Mouse (Mus musculus) embryonic facial prominence, embryonic 10.5 days (tissue): Measurements from ENCODE around the gene Adamtsl4. TPM values are rescaled to one million over a fixed set of nuclear protein-coding genes. Genes with fewer than 3 reads are reported as not detected.

Experiments
- DNase-seq: peaks from one replicate; pipeline ENCODE4 v3.0.0-alpha.2; 2017; ENCODE audit warnings: low spot score
- H3K27ac ChIP-seq: fragments of 300-500 bp; sonication (generic); replicated peaks from 2 replicates; pipeline ENCODE4 v1.5.1; 2016; ENCODE audit warnings: mild to moderate bottlenecking
- H3K27me3 ChIP-seq: fragments of 300-500 bp; sonication (generic); replicated peaks from 2 replicates; pipeline ENCODE4 v1.6.1; 2016; ENCODE audit warnings: low read depth, mild to moderate bottlenecking; ENCODE audit not compliant: poor library complexity, severe bottlenecking
- H3K36me3 ChIP-seq: fragments of 300-500 bp; sonication (generic); replicated peaks from 2 replicates; pipeline ENCODE4 v1.6.1; 2016; ENCODE audit warnings: mild to moderate bottlenecking, moderate library complexity
- H3K4me1 ChIP-seq: fragments of 300-500 bp; sonication (generic); 2 replicates; pipeline ENCODE4 v1.6.1; 2016
- H3K4me3 ChIP-seq: fragments of 300-500 bp; sonication (generic); 2 replicates; pipeline ENCODE4 v1.5.1; 2016; ENCODE audit warnings: mild to moderate bottlenecking, moderate library complexity
- H3K9me3 ChIP-seq: fragments of 300-500 bp; sonication (generic); 2 replicates; pipeline ENCODE4 v1.6.1; 2016; ENCODE audit warnings: mild to moderate bottlenecking
- WGBS: fragments of 180-500 bp; shearing (Covaris S2); methylation state at CpG from one replicate; pipeline ENCODE4 v1.1.7; 2016; 5-methylcytosine and 5-hydroxymethylcytosine counted together
- polyA plus RNA-seq: library from polyadenylated mRNA; unstranded; fragments of >200 nt; fragmentation: Nextera tagmentation; extraction: Ambion mirVana; gene quantifications from 2 replicates; pipeline ENCODE4 v1.2.1, GENCODE M21; 2016

Adamtsl4 gene
- polyA plus RNA-seq, 1 experiment from 2014 or later: 1.00 TPM

DNA sequence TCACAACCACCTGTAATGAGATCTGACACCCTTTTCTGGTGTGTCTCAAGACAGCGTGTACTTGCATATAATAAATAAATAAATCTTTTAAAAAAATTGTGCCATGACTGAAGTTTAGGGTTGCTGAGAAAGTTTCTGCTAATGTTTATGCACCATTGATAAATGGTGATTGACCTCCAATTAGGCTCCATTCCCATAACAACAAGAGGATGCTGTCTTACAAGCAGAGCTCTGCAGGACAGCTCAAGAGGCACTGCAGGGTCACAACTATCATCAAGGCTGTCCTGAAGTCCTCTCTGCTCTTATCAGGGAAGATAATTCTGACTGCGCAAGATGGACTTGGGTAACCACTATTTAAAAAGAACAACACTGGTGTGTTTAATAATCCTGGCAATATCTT lies 30.4 kb upstream of the Adamtsl4 start:
- 0 out of 2 replicates have a peak, but pooled peaks cover 5% of the 10 kb centered on the region for H3K36me3 ChIP-seq
- H3K27me3 ChIP-seq: no peaks in the 10 kb centered on the region
- H3K27ac ChIP-seq: no peak overlapping the region
- no peaks in the 10 kb centered on the region for H3K4me1 ChIP-seq
- H3K4me3 ChIP-seq: no peak overlapping the region
- 87% methylated on average over 2 of the region's 2 CpGs for WGBS
- no peak for DNase-seq
- peaks cover 3% of the 10 kb centered on the region; the same call in 1 of the 2 replicates for H3K9me3 ChIP-seq

- no peaks in the 10 kb centered on the region for H3K4me1 ChIP-seq
- WGBS: 79% methylated on average over 1 of the region's 1 CpGs
- H3K4me3 ChIP-seq: no peak overlapping the region
- H3K9me3 ChIP-seq: peaks cover 9% of the 10 kb centered on the region; the same call in 1 of the 2 replicates
- DNase-seq: no peak
- H3K27me3 ChIP-seq: no peaks in the 10 kb centered on the region
- 0 out of 2 replicates have a peak, but pooled peaks cover 9% of the 10 kb centered on the region for H3K36me3 ChIP-seq
- H3K27ac ChIP-seq: no peak overlapping the region
These were observed 28.4 kb upstream of the Adamtsl4 start for GRCm38 (mm10) chr3:95716075-95716474.

- DNase-seq: no peak
- no peaks in the 10 kb centered on the region for H3K27me3 ChIP-seq
These were observed 22.2 kb upstream of the Adamtsl4 start for GRCm38 (mm10) chr3:95709967-95710366.

DNA sequence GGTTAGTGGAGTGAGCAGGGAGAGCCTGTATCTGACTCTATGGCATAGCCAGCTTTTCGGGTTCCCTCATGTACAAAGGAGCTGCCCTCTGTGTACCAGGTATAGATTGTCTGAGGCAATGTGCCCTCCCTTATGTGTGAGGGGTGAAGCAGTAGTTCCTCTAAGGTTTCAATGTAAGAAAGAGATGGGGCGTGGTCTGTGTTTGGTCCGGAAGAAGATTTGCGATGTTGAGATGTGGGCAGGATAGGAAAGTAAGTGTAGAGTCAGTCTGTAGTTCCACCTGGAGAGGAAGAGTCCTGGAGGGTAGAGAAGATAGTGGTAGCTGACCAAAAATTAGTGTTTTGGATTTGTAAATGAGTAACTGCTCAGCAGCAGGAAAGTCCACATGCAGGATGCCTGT lies 21.3 kb upstream of the Adamtsl4 start:
- 93% methylated on average over 4 of the region's 4 CpGs for WGBS
- H3K27me3 ChIP-seq: no peaks in the 10 kb centered on the region

More at GRCm38 (mm10) chr3:95709967-95710366, 22.2 kb upstream of the Adamtsl4 start:
- peaks cover 9% of the 10 kb centered on the region; the same call in 1 of the 2 replicates for H3K9me3 ChIP-seq
- no peak overlapping the region for H3K4me3 ChIP-seq
- H3K27ac ChIP-seq: no peak overlapping the region
- no peaks in the 10 kb centered on the region; the same call in 1 of the 2 replicates for H3K4me1 ChIP-seq
- H3K36me3 ChIP-seq: 0 out of 2 replicates have a peak, but pooled peaks cover 9% of the 10 kb centered on the region

GRCm38 (mm10) chr3:95707497-95707896 lies 19.8 kb upstream of the Adamtsl4 start:
- no peaks in the 10 kb centered on the region for H3K36me3 ChIP-seq
- H3K27me3 ChIP-seq: no peaks in the 10 kb centered on the region
- H3K4me1 ChIP-seq: no peaks in the 10 kb centered on the region; the same call in 1 of the 2 replicates
- no peak for DNase-seq
- H3K4me3 ChIP-seq: no peak overlapping the region
- no peaks in the 10 kb centered on the region; the same call in 1 of the 2 replicates for H3K9me3 ChIP-seq
- 85% methylated on average over 7 of the region's 7 CpGs for WGBS
- H3K27ac ChIP-seq: no peak overlapping the region

More for the DNA sequence above, 21.3 kb upstream of the Adamtsl4 start:
- no peak overlapping the region for H3K27ac ChIP-seq
- 0 out of 2 replicates have a peak, but pooled peaks cover 9% of the 10 kb centered on the region for H3K36me3 ChIP-seq
- no peak overlapping the region for H3K4me3 ChIP-seq
- no peak for DNase-seq
- H3K4me1 ChIP-seq: no peaks in the 10 kb centered on the region; the same call in 1 of the 2 replicates
- peaks cover 9% of the 10 kb centered on the region; the same call in 1 of the 2 replicates for H3K9me3 ChIP-seq

- DNase-seq: no peak
- H3K4me3 ChIP-seq: no peak overlapping the region
- H3K4me1 ChIP-seq: peaks cover 12% of the 10 kb centered on the region
- H3K36me3 ChIP-seq: no peaks in the 10 kb centered on the region
- no peaks in the 10 kb centered on the region for H3K27me3 ChIP-seq
- no peak overlapping the region for H3K27ac ChIP-seq
- 90% methylated on average over 4 of the region's 4 CpGs for WGBS
- H3K9me3 ChIP-seq: no peaks in the 10 kb centered on the region
These were observed 18.6 kb upstream of the Adamtsl4 start for GRCm38 (mm10) chr3:95706273-95706672.

DNA sequence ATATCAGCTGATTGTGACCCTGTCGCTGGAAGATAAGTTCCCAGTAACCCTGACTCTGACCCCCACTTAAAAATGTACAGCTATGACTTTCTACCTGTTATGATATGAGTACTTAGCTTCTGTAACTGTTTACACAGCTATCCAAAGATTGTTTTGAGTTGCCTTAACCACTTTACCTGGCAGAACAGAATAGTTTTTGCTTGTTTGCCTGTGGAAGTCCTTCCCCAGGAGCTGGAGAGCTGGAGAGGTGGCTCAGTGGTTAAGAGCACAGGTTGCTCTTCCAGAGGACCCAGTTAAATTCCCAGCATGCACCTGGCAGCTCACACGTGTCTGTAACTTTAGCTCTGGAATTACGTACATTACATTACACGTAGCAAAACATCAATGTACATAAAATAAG lies 16.9 kb upstream of the Adamtsl4 start:
- Histone ChIP-seq H3K36me3 (no peaks in the 10 kb centered on the region), H3K27me3 (no peaks in the 10 kb centered on the region), H3K4me1 (peaks cover 27% of the 10 kb centered on the region), H3K9me3 (no peaks in the 10 kb centered on the region), H3K27ac (no peak overlapping the region), H3K4me3 (no peak overlapping the region)
- no peak for DNase-seq
- 86% methylated on average over 4 of the region's 4 CpGs for WGBS

- Histone ChIP-seq H3K9me3 (no peaks in the 10 kb centered on the region), H3K4me1 (peaks cover 27% of the 10 kb centered on the region), H3K27me3 (no peaks in the 10 kb centered on the region), H3K27ac (no peak overlapping the region), H3K4me3 (no peak overlapping the region), H3K36me3 (no peaks in the 10 kb centered on the region)
- WGBS: 93% methylated on average over 3 of the region's 3 CpGs
- no peak for DNase-seq
These were observed 15.6 kb upstream of the Adamtsl4 start for GRCm38 (mm10) chr3:95703276-95703675.

DNA sequence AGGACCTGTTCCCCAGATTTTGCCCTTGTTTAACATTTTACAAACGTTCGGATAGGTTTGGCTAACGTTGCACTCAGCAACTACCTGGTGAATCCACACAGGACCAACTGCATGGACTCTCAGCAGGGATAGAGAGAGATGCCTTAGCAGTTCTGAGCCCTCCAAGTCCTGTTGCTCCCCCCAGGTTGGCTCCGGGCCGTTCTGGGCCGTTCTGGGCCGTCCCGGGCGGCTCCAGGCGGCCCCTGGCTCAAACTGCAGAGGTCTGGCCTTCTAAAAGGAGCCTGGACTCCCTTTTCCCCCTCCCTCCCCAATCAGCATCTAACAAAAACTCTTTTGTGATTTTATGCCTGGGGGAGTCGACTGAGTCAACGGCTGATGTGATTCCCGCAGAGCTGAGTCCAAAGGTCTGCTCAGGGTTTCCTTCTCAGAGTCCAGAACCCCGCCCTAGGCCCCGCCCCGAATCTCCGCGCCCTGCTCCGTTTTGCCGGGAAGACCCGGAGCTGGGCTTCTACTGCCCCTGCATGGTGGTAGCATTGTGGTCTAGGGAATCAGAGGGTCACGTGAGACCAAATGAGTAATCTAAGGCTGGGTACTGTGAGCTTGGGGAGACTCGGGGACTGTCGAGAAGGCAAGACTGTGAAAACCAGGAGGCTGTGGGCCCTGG lies 14.3 kb upstream of the Adamtsl4 start:
- H3K9me3 ChIP-seq: no peaks in the 10 kb centered on the region
- H3K4me1 ChIP-seq: peaks cover 33% of the 10 kb centered on the region
- H3K4me3 ChIP-seq: peak overlapping the region; percentile 51
- 4% methylated on average over 24 of the region's 24 CpGs for WGBS
- H3K27ac ChIP-seq: peak overlapping the region; percentile 84
- no peaks in the 10 kb centered on the region for H3K36me3 ChIP-seq
- DNase-seq: peak; percentile 88
- H3K27me3 ChIP-seq: no peaks in the 10 kb centered on the region

DNA sequence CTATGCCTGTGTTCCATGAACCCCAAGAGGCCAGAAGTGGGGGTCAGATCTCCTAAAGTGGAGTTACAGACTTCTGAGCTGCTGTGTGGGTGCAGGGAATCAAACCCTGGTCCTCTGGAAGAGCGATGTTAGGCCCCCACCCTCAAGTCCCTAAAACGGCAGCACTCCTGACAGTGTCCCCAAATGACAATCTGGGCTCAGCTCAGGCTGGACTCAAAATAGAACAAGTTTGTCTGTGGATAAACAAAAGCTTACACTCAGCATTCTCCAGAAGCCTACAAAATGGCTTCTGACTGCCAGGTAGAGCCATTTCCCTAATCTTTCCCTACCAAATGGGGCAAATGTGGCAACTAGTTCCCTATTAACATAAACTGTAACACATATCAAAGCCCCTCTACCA lies 13.4 kb upstream of the Adamtsl4 start:
- Histone ChIP-seq H3K9me3 (no peaks in the 10 kb centered on the region), H3K4me1 (peaks cover 43% of the 10 kb centered on the region), H3K4me3 (no peak overlapping the region; the same call in 1 of the 2 replicates), H3K27ac (peak overlapping the region; percentile 84), H3K36me3 (no peaks in the 10 kb centered on the region), H3K27me3 (no peaks in the 10 kb centered on the region)
- 71% methylated on average over 2 of the region's 2 CpGs for WGBS
- DNase-seq: no peak

DNA sequence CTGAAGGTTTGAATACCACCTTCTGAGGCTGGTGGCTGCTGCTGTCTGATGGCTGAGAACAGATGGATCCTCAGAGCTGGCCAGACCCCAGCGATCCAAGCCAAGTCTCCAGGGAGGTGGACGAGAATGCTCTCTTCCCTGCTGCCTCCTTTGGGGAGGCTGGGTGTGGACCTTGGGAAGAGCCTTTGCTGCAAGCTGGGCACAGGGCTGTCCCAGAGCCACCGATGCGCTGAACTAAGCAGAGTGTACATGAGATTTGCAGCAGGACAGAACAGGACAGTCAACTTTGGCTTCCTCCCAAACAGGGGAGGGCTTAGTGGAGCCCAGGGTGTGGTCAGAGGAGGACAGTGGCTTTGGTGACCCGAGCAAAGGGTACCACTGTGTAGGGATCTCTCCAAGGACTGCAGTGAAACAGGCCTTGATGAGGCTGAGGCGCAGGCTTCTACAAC lies 12.5 kb upstream of the Adamtsl4 start:
- Histone ChIP-seq H3K9me3 (no peaks in the 10 kb centered on the region), H3K4me3 (no peak overlapping the region), H3K27ac (0 out of 2 replicates have a peak overlapping the region, but pooled peaks have one; percentile 84), H3K4me1 (peaks cover 51% of the 10 kb centered on the region), H3K36me3 (no peaks in the 10 kb centered on the region), H3K27me3 (no peaks in the 10 kb centered on the region)
- WGBS: 46% methylated on average over 6 of the region's 6 CpGs
- DNase-seq: no peak

- Histone ChIP-seq H3K27me3 (no peaks in the 10 kb centered on the region), H3K4me1 (peaks cover 65% of the 10 kb centered on the region), H3K27ac (no peak overlapping the region), H3K4me3 (no peak overlapping the region), H3K36me3 (no peaks in the 10 kb centered on the region), H3K9me3 (no peaks in the 10 kb centered on the region)
- no peak for DNase-seq
- 82% methylated on average over 4 of the region's 4 CpGs for WGBS
These were observed 10.6 kb upstream of the Adamtsl4 start for GRCm38 (mm10) chr3:95698286-95698685.

DNA sequence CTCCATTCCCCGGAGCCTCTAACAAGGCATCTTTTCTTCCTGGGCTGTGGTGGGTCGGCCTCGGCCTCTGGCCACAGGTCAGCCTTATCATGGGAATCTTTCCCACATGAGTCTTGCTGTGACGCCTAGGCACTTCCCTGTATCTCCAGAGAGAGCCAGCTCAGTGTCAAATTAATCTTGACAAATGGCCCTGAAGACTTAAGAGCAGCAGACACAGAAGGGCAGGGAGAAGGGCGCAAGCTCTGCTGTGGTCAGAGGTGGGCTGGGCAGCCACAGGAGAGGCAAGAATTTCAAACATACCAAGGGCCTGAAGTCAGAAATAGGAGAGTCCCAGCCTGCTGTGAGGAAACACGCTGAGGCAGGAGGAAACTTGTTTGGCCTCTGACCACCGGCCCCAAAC lies 8.6 kb upstream of the Adamtsl4 start:
- H3K27me3 ChIP-seq: no peaks in the 10 kb centered on the region
- peak overlapping the region; percentile 79 for H3K27ac ChIP-seq
- no peak overlapping the region for H3K4me3 ChIP-seq
- no peaks in the 10 kb centered on the region for H3K9me3 ChIP-seq
- DNase-seq: peak; percentile 53
- WGBS: 11% methylated on average over 7 of the region's 7 CpGs
- peaks cover 2% of the 10 kb centered on the region; the same call in 1 of the 2 replicates for H3K36me3 ChIP-seq
- H3K4me1 ChIP-seq: peaks cover 55% of the 10 kb centered on the region
